Mouse (Mus musculus) cerebellum, adult 2 months (tissue): ENCODE measurements around the gene 2010003K11Rik.

Experiments
- CTCF ChIP-seq: fragments of 200-500 bp; IDR thresholded peaks from 2 replicates; pipeline ENCODE4 v1.5.1; 2011; ENCODE audit warnings: low read depth, mild to moderate bottlenecking, control low read depth, low read length, moderate library complexity, borderline replicate concordance; ENCODE audit not compliant: insufficient read depth
- POLR2A ChIP-seq: fragments of 200-500 bp; IDR thresholded peaks from 2 replicates; pipeline ENCODE4 v1.6.1; 2011; ENCODE audit warnings: low read length, control low read depth, borderline replicate concordance; ENCODE audit not compliant: insufficient read depth

DNA sequence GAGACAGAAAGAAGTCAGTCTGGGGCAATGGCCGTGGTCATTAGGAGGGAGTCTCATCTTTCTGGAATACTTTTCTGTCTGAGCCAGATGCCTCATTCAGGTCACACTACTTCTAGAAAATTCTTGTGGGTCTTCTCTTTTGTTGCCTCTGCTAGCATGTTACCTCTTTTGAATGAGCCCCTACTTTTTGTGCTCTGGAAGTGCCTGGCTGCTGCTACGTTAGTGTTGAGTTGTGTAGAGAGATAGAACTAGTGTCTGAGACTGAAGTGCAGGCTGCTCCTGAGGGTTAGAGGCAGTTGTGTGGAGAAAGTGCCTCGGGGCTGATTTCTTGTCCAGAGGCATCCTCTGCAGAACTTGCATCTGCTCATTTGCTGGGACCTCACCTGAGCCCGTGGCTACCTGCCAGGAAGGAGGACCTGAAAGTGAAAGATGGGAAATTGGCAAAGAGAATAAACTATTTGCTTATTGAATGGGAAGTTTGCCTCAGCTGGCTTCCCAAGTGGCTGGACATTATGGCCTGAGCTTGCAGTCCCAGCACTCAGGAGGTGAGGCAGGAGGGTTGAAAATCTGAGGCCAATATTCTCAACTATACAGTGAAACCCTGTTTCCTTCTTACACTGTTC lies 15.0 kb upstream of the 2010003K11Rik start:
- TF ChIP-seq CTCF, result no peak
- no peak for TF ChIP-seq POLR2A
